Mouse (Mus musculus) thymus, postnatal 10 days (tissue): Measurements from ENCODE around the gene Acr.

Experiments used
- DNase-seq, 2 experiments: peaks; one replicate each; pipeline ENCODE4 v3.0.0; 2021; ENCODE audit warnings: low spot score in 2 of 2

Acr gene

DNA sequence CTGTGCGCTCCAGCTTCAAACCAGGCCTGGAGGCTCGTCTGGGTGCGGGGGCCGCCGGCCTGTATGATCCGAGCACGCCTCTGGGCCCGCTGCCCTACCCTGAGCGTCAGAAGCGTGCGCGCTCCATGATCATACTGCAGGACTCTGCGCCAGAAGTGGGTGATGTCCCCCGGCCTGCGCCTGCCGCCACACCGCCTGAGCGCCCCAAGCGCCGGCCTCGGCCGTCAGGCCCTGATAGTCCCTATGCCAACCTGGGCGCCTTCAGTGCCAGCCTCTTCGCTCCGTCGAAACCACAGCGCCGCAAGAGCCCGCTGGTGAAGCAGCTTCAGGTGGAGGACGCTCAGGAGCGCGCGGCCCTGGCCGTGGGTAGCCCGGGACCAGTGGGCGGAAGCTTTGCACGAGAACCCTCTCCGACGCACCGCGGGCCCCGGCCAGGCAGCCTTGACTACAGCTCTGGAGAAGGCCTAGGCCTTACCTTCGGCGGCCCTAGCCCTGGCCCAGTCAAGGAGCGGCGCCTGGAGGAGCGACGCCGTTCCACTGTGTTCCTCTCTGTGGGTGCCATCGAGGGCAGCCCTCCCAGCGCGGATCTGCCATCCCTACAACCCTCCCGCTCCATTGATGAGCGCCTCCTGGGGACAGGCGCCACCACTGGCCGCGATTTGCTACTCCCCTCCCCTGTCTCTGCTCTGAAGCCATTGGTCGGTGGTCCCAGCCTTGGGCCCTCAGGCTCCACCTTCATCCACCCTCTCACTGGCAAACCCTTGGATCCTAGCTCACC, 20.1 kb upstream of the Acr start:
- no peak for DNase-seq

DNA sequence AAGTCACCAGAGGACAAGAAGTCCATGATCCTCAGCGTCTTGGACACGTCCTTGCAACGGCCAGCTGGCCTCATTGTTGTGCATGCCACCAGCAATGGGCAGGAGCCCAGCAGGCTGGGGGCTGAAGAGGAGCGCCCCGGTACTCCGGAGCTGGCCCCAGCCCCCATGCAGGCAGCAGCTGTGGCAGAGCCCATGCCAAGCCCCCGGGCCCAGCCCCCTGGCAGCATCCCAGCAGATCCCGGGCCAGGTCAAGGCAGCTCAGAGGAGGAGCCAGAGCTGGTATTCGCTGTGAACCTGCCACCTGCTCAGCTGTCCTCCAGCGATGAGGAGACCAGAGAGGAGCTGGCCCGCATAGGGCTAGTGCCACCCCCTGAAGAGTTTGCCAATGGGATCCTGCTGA, 19.3 kb upstream of the Acr start:
- DNase-seq = no peak

DNA sequence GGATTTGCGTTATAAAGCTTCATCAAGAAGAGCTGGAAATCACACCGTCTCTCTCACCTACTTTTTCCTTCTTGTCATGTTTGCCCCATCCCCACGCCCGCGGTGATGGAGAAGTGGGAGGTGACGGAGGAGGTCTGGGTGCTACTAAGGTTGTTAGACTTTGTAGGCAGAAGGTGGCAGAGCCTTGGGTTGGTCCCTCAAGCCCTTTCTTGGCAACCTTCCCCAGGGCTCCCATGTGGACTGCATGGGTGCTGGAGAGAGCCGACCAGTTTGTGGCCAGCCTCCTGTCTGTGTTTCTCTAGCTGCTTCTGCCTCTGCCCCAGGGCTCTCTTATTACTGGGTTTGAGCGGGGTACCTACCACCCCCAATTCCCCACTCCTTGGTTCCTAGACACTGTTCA, 17.6 kb upstream of the Acr start:
- DNase-seq = no peak

DNA sequence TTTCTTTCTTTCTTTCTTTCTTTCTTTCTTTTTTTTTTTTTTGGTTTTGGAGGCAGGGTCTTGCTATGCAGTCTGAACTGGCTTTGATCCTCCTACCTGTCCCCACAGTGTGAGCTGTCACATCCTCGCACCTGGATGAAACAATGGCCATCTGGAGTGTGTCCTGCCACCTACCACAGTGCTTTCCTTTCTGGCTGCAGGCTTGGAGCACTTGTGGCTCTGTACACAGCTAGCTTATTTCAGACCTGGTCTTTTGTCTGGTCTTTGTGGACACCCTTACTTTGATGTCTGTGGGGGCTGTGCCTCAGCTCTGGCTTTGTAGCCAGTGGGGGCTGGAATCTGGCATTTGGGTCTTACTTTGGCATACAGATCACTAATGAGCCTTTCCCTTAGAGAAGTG, 16.4 kb upstream of the Acr start:
- DNase-seq = no peak

DNA sequence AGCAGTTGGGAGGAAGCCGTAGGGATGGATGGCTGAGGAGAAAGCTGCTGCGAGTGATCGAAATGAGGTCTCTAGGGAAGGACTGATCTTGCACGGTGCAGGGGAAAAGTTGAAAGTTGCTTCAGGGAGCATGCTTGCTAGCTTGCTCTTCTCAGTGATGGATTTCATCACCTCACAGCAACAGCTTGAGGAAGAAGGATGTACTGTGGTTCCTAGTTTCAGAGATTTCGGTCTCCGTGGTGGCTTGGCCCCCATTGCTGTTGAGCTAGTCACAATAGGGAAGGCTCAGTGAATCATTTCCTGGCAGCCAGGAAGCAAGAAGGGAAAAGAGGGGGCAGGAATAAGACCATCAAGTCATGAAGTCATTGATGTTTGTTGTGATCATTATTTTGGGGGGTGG, 12.5 kb upstream of the Acr start:
- DNase-seq = no peak

DNA sequence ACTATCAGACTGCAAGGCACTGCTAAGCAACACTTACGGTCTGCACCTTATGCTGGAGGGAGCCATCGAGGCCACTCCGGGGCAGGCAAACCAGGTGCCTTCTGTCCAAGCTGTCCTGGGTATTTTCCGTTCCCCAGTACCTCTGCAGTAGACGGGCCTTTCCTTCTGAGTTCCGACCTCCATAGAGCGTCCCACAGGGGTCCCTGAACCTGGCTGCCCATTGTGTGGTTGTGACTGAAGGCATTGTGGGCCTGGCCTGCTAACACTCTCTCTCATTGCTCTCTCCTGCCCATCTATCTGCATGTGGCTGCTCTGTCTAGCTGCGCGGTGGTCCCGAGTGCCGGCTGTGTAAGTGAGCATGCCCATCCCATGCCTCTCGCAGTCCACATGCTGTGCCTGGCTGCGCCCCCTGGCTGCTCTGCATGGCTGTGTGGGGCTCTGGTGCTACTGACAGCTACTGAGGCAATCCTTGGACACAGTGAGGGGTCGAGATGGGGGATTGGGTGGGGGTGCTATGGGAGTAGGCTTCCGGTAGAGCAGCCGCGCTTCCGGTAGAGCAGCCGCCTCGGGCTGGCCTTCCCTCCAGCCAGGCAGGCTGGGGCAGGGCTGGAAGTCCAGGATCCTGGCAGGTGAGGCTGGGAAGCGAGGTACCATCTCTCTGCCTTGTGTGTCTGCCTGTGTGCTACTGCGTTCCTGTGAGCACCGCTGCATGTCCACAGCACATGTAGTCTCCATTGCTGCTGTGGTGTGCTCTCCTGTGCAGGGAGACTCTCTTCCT, 11.5 kb upstream of the Acr start:
- DNase-seq = no peak

DNA sequence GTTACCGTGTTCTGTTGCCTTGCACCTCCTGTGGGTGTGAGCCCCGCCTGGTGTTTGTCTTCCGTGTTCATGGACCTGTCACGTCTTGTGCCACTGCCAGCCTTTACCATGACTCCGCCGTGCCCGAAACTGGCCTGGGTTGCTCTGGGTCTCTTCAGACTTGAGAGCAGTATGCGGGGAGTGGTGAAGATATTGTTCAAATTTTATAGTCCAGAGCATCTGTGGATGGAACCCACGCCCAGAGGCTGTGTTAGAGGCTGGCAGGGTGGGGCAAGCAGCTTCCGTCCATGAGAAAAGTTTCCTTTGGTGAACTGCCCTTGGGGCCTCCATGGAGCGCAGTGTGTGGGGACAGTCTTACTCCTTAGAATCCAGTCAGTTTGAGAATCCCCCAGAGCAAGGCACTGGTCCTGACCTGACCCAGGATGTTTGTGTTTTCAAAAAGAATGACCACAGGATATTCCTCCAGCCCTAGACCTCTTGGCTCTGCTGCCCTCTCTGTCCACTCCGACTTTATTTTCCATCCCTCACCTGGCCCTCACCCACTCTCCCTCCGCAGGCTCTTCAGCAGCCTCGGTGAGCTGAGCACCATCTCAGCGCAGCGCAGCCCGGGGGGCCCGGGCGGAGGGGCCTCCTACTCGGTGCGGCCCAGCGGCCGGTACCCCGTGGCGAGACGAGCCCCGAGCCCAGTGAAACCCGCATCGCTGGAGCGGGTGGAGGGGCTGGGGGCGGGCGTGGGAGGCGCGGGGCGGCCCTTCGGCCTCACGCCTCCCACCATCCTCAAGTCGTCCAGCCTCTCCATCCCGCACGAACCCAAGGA, 10.7 kb upstream of the Acr start:
- DNase-seq = no peak

DNA sequence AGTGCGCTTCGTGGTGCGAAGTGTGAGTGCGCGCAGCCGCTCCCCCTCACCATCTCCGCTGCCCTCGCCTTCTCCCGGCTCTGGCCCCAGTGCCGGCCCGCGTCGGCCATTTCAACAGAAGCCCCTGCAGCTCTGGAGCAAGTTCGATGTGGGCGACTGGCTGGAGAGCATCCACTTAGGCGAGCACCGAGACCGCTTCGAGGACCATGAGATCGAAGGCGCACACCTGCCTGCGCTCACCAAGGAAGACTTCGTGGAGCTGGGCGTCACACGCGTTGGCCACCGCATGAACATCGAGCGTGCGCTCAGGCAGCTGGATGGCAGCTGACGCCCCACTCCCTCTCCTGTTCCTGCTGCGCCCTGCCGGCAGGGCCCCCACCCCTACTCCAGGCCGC, 10.1 kb upstream of the Acr start:
- DNase-seq = no peak

DNA sequence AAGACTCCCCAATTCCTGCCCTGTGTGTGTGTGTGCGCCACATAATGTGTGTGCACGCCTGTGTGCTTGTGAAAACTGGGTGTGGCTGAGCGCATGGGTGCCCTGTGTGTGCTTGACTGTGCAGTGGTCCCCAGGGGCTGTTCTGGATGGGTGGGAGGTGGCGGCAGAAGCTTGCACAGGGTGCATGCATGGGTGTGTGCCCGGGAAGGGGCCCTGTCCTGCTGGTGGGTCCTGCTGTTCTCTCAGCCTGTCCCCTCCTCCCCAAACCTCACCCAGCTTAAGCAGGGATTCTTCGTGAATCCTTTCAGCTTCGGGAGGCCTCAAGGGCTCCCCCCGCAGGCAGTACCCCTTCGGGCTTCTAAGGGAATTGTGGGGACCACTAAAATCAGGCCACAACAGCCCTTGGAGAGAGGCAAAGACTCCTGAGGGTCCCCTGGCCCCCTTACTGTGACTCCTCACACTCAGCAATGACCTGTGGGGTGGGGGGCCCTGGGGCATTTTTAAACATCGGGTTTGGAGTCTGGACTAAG, 8.9 kb upstream of the Acr start:
- DNase-seq = no peak

DNA sequence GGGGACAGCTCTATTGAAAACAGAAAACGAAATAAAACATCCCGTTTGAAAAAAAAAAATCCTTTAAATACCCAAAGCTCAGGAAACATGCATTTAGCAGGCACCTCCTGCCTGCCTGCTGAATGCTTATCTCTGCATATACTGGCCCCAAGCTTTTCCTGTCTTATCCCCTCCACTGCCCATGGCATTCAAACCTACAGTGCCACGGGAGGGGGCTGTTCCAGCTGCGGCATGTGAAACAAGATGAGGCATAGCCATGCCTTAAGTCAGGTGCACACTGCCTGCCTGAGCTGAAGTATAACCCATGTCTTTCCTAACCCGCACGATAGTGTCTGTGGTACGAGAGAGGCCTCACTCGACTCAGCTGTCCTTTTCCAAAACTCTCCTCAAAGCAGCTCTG, 4.0 kb downstream of the Acr start:
- DNase-seq = no peak

DNA sequence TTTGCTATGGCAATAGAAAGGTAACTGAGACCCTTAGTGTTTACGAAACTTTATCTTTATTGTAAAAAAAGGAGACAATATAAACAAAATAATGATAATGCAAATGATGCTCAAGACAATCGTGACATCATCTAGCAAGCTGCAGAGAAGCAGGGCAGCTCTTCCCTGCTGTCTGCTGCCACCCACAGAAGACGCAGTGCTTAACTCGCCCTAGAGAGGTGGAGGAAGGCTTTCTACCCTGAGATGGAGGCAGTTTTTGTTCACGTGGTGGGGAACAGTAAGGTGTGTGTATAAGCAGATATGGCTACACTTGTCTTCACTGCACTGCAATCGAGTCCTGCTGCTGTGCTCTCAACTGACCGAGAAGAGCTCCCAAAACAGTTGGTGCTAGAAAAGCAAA, 14.4 kb downstream of the Acr start:
- no peak for DNase-seq

DNA sequence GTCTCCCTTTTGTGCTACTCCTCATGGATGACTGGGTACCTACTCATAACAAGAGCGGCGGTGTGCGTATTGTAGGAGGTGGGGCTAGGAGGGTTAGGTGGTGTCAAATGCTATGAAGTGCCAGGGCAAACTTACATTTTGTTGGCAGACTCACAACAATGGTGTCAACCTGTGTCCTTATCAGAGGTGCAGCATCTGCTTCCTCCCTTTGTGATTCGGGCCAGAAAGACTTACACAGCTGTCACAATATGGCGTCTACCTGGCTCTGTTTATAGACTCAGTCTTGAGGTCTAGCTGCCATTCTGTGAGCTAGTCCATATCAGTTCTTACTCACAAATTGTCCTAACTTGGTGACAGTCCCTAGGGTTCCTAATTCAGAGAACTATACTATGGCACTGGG, 17.0 kb downstream of the Acr start:
- DNase-seq = no peak

DNA sequence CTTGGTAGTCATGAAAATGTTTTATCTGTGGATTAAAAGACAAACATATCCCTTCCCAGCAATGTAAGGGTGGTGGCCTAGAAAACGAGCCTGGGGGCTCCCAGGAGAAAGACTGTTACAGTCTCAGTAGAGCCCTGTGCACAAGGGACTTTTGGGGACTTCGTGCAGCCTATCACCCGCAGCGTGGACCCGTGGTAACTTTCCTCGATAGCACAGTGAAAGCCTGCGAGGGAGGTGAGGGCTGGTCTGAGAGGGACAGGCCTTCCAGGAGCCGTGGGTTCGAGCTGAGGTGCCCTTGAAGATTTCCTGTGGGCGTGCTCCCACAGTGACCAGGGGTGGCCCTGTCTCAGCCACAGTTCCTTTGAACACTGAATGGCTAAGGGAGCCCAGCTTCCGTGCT, 17.5 kb downstream of the Acr start:
- no peak for DNase-seq

DNA sequence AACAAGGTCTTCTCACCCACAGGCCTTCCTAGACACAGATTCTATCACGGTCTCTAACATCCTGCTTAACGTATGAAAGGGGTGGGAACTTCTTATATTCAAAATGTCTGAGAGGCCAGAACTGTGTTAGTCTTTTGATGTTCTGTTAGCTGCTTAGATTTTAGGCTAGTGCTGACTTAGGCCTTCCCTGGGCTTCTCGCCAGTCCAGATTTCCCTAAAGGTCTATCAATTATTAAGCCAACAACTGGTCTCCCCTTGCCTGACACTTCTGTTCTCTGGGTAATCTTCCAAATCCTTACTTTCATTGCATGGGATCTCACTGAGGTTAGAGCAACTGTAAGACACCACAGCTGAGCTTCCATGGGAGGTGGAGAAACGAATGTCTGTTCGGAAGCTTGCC, 21.0 kb downstream of the Acr start:
- no peak for DNase-seq

DNA sequence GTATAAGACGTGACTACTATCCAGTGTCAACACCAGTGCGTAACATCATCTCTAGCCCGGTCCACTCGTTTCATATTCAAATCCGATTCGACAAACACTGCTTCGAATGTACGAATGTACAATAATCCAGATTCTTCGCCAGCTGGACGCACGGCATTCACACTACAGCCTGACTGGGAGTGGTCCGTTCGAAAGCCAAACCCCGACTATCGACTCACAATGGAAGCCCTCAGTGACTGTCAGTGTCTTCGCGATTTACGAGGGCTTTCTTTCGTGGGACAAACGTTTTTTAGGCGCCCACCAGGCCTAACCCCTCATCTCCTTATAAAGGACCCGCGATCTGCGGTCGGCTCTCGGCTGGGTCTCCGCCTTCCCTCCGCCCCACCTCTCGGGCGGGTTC, 23.2 kb downstream of the Acr start:
- no peak for DNase-seq

DNA sequence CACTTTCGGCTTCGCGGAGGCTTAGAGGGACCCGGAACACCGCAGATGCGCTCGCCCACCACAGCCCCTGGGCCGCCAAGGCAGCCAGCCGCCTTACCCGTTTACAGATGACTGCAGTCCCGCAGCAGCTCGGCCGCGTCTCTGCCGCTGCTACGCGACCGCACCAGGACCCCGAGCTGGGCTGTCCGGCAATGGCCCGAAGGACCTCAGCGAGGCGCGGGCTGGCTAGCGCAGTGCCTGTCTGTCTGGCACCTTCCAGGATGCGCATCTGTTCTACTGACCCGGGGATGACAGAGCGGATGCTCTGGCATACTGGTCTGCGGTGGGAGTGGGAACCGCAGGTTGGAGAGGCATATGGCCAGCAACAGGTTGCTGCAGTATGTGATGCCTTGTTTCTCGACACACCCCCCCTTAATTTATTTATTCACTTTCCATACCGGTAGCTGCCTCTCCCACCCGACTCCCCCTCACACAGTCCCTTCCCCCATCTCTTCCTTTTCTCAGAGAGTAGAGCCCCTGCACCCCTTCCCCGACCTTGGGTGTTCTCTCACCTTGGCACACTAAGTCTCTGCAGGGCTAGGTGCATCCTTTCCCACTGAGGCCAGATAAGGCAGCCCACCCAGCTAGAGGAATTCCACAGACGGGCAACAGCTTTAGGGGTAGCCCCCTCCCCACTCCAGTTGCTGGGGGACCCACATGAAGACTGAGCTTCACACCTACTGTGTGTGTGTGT, 23.8 kb downstream of the Acr start, which contains the start of gene Rabl2:
TSS of gene Rabl2 (minus strand) at position 201 of the 733 bp plus-strand sequence.
- peak; percentile 49 to 56 for DNase-seq

DNA sequence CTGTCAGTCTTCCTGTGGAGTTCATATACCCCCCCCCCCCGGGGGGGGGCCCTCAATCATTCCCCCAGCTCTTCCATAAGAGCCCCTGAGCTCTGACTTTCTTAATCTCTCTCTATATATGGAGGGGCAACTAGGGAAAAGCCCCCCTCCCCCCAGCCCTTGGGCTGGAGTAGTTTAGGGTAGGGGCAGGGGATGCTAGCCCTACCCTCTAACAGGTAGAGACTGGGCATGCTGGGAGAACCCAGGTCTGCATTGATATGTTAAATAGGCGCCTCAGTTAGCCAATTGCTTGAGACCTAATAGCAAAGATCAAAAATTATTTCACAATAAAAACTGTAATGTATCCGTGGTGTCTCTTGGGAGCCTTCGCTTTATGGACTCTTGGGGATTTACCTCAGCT, 24.4 kb downstream of the Acr start:
- DNase-seq = no peak

DNA sequence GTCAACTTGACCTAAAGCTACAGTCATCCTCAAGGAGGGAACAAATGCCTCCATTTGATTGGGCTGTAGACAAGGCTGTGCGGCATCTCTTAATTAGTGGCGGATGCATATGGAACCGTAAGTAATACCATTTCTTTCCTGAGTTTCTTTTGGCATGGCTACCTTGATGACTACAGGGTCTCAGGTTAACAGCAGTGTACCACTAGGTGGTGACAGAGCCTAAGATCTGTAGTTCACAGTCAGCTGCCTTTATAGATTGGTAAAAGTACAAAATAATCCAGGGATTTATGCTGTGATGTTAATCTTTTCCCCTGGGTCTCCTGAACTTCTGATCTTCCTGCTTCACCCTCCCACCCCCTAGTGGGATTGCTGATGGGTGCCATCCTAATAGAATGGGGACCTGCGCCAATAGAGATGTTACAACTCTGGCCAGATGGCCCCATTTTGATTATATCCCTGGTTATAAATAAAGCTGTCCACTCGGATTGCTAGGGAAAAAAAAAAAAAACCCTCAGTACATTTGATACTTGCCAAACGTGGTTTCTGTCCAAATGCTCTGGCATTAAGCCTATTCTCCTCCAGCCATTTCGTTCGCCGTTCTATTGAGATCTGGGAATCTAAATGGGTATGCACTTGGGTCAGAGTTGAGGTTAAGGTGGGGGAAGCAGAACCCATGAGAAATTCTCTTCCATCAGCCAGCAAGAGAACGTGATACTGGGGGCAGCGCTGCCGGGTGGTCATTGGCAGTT, 37.9 kb downstream of the Acr start:
- DNase-seq = no peak

DNA sequence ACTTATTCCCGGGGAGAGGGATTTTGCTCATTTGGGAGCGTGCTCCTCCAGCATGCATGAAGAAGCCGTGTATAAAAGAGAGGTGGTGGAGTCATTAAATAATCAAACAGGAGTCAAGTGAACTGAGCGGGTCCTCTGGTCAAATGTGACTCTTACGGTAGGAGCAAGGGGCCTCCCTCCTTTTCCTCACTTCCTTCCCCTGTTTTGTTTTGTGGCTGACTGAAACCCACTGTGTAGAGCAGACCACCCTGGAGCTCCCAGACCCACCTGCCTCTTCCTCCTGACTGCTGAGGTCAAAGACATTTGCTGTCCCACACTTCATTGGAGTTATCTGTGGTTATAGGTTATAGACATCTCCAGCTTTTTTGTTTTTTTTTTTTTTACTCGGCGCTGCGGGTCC, 39.4 kb downstream of the Acr start:
- no peak for DNase-seq

DNA sequence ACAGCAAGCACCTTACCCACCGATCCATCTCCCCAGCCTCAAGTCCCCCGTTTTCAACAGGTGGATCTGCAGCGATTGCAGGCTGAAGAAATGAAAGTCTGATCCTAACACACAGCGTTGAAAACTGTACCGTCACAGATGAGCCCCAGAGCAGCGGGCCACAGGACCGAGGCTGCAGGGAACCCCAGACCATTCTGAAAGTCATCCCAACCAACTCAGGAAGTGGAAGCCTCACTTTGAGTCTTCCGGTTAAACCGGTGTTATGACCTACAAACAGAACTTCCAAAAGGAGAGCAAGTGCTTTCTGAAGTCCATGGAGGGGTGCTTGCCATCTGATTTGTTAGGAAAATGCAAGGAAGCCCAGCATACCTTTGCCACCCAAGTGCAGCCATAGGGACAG, 39.8 kb downstream of the Acr start:
- DNase-seq = no peak
